Mouse (Mus musculus): ENCODE data around the gene Lrrc31.
"Not testable (repeated sequence)": the region's sequence is repeated elsewhere in the genome, so short reads cannot be mapped to it uniquely, and the experiment has no call there.

The Lrrc31 gene

DNA sequence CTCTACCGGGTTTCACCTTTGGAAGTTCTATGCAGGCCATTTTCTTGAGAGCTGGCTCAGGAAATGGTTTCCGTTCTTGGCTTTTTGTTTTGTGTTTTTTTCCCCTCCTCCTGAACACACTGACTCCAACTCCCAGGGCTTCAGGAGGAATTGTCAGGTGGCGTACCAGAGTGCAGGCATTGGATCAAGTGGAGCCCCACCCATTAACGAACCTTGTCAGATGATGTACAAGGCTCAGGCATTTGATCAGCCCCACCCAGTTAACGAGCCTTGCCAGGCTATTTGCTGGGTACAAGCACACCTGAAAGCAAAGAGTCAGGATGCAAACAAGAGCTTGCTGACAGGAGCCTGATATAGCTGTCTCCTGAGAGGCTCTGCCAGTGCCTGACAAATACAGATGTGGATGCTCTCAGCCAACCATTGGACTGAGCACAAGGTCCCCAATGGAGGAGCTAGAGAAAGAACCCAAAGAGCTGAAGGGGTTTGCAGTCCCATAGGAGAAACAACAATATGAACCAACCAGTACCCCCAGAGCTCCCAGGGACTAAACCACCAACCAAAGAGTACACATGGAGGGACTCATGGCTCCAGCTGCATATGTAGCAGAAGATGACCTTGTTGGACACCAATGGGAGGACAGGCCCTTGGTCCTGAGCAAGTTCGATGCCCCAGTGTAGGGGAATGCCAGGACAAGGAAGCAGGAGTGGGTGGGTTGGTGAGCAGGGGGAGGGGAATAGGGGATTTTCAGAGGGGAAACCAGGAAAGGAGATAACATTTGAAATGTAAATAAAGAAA, at the start of gene Lrrc31:
Gene Lrrc31 (minus strand): TSS at position 133 of the 795 bp plus-strand sequence.
- not testable (repeated sequence) for TF ChIP-seq GATA4 (IDR thresholded peaks at IDR 0.05; ENCODE audit: insufficient replicate concordance, low read length)

DNA sequence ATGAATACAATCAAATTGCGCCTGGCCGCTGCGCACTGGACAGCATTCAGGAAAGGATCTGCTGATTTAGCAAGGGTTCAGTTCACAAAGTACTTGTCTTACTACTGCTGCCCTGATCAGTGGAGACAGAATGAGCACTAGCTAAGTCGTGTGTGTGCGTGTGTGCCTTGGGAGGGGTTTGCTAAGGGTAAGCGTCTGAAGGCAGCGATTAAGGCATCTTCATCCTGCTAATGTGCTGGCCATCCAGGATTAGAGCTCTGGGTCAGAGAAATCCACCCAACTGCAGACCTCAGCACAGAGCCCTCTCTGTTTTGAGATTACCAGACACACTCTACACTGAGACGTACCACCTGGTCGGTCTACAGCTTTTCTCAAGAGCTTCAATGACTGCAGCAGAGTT, 48.7 kb upstream of the Lrrc31 start:
- no peak for TF ChIP-seq GATA4 (IDR thresholded peaks at IDR 0.05; ENCODE audit: insufficient replicate concordance, low read length)

DNA sequence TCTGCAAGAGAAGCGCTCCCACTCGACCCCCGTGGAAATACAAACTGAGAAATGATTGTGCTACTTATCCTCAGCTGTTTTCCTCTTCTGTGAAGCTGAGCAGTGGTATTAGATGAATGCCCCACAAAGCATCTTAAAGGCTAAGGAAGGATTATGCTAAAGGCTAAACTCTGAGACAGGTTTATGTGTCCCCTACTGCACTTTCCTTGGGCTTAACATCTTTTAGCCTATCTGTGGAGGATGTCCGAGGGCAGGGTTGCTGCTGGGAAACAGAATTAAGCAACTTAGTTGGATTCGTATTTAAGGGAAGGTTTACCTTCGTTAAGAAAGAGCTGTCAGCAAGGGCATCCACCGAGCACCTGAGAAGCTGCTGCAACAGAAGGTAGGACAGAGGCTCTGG, 46.4 kb upstream of the Lrrc31 start, which contains the start of gene Samd7:
Gene Samd7 (plus strand): TSS at position 288 of the 400 bp plus-strand sequence.
- TF ChIP-seq GATA4 (IDR thresholded peaks at IDR 0.05; ENCODE audit: insufficient replicate concordance, low read length) = no peak

DNA sequence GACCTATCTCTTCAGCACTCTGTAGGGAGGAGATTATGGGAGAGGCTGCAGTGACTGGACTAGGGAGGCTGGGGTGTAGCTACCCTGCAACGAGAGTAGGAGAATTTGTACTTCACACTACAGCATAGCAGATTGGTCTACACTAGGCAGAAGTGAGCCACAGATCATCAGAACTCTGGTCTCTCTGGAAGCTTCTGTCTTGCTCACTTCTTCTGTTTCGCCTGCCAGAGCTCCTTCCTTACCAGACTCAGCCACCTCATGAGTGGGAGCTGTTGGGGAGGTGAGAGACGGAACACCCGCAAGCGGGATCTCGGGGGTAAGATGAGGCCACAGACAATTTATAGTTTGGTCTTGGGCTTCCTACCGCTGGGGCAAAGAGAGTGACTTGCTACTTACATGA, 43.2 kb upstream of the Lrrc31 start:
- no peak for TF ChIP-seq GATA4 (IDR thresholded peaks at IDR 0.05; ENCODE audit: insufficient replicate concordance, low read length)

DNA sequence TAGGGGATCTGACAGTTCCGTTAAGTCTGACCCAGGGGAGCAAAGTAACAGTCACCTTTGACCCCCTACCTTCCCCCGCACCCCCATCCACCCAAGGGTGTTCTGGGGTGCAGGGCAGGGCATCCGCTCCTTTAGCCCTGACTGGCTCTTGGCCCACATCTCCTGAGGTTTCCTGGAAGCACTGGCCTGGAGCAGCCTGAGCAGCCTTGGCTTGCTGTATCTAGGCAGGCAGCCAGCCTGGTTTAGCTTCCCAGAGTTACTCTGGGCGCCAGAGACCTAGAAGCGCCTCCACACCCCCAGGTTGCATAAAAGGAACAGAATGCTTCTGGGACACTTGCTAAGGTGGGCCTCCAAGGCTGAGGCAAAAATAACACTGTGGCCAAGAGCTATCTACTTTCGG, 41.7 kb upstream of the Lrrc31 start:
- no peak for TF ChIP-seq GATA4 (IDR thresholded peaks at IDR 0.05; ENCODE audit: insufficient replicate concordance, low read length)

DNA sequence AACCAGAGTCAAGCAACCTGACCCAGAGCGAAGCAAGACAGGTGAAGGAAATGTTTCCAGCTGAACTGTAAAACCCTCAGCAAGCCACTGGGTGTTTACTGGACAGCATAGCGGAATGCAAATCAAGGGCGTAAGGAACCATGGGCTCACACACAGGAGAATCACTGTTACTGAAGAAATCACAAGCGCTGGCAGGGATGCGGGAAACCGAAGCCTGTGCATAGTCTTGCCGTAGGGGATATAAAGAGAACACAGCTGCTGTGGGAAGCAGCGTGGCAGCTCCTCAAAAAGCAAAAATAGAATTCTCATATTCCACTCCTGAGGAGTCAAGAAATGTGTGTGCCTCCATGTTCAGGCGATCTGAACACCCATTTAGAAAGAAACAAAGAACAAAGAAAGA, 37.2 kb upstream of the Lrrc31 start:
- no peak for TF ChIP-seq GATA4 (IDR thresholded peaks at IDR 0.05; ENCODE audit: insufficient replicate concordance, low read length)

DNA sequence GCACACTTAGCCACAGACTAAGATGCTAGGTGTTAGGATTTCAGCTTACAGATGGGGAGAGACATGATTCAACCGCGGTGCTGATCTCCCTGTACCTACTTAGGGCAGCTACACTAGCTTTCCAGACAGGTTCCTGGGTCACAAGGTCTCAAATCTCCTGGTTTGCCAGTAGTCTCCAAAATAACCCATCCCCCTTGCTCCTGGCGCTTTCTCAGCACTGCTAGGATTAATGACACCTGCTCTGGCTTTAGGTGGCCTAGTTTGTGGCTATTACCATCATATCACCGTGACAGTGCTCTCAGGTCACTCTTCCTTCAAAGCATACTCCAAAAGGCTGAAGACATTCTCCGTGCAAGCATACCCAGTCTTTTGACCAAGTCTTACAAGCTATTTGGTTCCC, 29.4 kb upstream of the Lrrc31 start:
- no peak for TF ChIP-seq GATA4 (IDR thresholded peaks at IDR 0.05; ENCODE audit: insufficient replicate concordance, low read length)

DNA sequence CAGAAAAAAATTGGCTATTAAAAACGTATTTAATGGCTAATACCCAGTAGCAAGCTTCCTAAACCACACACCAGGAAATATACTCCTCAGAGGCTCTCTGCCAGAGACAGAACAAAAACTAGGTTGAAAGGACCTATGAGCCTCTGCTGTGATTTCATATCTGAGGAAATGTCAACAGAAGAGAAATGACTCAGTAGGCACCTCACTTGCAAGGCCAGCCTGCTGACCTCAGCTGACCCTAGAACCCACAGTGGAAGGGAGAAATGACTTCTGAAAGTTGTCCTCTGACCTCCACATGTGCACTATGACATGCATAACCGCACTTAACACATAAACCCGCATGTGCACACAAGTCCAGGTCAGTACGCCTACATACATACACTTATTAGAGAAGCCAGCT, 27.6 kb upstream of the Lrrc31 start:
- TF ChIP-seq GATA4 (IDR thresholded peaks at IDR 0.05; ENCODE audit: insufficient replicate concordance, low read length) = no peak

DNA sequence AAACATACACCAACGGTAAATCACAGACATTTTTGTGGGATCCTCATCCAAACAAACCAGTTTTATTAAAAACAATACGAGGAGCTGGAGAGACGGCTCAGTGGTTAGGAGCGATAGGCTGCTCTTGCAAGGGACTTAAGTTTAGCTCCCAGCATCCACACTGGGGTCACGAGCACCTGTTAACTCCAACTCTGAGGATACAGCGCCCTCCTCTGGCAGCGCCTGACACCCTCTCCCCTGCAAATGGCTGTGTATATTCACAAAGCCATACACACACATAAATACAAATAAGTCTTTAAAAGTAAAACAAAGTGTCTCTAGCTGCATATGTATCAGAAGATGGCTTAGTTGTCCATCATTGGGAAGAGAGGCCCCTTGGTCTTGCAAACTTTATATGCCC, 25.9 kb upstream of the Lrrc31 start:
- no peak for TF ChIP-seq GATA4 (IDR thresholded peaks at IDR 0.05; ENCODE audit: insufficient replicate concordance, low read length)

DNA sequence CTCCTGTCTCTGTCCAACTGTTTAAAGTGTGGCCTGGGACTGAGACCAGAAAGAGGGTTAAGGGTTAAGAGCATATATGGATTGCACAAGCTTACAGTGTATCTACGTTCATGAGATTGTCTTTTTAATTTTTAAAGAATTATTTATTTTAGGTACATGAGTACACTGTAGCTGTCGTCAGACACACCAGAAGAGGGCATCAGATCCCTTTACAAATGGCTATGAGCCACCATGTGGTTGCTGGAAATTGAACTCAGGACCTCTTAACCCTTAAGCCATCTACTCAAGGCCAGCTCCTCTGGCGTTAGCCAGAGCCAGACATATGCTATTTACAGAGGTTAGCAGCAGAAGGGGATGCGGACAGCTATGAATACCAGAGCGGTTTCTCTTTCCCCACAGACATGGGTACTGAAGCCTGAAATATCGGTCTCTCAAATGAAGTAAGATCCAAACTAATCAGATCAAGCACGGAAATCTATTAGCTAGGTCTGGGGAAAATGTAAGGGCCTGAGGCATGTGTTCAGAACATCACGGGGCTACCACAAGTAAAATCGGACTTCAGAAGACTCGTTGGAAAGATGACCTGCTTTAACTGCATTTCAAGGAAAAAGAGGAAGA, 25.3 kb upstream of the Lrrc31 start:
- no peak for TF ChIP-seq GATA4 (IDR thresholded peaks at IDR 0.05; ENCODE audit: insufficient replicate concordance, low read length)

DNA sequence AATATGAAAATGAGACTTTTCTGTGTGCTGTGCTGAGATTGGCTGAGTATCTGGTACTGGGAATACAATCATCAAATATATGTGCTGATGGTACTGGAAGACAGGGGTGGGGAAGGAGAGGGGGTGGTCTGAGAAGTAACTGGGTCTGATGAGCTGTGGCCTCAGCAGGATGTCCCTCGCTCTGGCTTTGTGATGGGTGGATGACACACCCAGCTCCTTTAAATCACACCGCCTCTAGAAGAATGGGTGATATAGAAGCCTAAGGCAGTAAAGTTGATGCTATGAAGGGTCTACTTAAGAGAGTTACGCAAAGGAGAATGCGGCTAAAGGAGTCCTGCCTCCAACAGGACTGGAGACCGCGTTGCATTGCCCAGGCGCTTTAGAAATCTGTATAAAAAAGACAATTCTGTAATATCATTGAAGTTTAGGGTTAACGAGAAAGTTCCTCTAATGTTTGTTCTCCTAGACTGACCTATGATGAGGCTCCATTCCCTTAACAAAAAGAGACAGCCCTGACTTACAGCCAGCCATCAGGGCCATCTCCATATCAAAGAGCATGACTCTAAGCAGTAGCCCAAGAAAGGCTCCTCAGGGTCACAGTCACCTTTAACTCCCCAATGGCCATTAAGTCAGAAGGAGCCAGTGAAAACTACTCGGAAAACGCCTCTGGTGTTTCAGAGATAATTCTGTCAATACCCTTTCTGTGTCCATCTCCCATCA, 24.6 kb upstream of the Lrrc31 start:
- no peak for TF ChIP-seq GATA4 (IDR thresholded peaks at IDR 0.05; ENCODE audit: insufficient replicate concordance, low read length)

DNA sequence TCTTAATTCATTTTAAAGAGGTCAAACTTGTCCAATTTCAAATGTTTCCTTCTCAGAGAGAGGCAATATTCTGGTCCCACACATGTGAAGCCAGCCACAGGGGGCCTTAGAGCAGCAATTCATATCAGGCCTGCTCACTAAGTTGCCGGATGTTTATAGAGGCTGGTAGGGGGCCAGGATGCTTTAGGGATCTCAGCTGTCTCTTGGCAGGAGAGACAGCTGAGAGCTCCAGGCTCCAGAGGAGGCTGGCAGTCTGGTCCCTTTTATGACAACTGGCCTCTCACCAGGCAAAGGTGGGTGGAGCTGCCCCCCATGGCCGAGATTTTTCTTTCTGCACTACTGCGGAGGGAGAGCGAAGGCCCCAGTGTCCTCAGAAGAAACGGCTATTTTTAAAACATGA, 23.5 kb upstream of the Lrrc31 start:
- no peak for TF ChIP-seq GATA4 (IDR thresholded peaks at IDR 0.05; ENCODE audit: insufficient replicate concordance, low read length)

DNA sequence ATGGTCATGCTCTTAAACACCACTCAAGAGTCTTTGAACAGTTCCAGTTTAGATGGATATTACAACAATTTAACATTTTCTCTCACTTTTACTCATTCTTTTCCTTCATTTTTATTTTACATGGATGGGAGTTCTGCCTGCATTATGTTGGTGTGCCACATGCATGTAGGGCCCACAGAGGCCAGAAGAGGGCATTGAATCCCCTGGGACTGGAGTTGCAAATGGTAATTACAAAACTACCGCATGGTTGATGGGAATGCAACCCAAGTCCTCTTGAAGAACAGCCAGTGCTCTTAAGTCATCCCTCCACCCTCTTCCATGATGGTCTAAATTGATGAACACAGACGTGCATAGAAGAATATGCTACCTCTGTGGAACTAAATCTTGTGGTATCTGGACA, 22.8 kb upstream of the Lrrc31 start:
- no peak for TF ChIP-seq GATA4 (IDR thresholded peaks at IDR 0.05; ENCODE audit: insufficient replicate concordance, low read length)

DNA sequence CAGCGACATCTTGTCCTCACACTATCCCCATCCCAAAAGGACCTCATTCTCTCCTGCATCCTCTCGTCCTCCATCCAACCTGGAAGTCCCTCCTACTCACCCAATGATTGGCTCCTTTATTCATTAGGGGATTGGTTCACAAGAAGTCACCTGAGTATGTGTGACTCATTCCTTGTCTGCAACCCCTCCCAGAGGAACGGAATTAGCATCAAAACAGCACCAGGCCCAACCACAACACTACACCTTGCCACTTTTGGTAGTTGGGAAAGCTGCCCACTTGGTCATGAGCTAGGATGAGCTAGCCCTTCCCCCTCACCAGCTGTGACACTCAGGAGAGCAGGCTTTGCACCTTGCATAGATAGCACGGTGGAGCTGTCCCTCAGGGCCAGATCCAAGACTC, 22.4 kb upstream of the Lrrc31 start:
- TF ChIP-seq GATA4 (IDR thresholded peaks at IDR 0.05; ENCODE audit: insufficient replicate concordance, low read length) = no peak

DNA sequence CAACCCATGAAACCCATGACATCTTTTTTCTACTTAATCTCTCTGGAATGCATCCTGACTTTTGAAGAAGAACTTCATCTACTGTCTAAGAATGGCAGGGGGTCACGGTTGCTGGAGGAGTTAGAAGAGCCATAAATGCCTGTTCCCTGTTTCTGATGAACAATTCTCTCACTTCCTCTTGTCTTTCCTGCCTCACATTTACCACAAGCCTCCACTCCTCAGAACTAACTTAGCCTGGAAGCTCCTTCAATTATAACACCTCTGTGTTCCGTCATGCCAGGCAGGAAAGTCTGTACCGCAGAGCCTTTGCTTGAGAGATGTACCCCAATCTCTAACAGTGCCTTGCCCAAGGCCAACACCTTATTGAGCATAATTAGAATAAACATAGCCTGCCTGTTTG, 19.0 kb upstream of the Lrrc31 start:
- TF ChIP-seq GATA4 (IDR thresholded peaks at IDR 0.05; ENCODE audit: insufficient replicate concordance, low read length) = no peak

DNA sequence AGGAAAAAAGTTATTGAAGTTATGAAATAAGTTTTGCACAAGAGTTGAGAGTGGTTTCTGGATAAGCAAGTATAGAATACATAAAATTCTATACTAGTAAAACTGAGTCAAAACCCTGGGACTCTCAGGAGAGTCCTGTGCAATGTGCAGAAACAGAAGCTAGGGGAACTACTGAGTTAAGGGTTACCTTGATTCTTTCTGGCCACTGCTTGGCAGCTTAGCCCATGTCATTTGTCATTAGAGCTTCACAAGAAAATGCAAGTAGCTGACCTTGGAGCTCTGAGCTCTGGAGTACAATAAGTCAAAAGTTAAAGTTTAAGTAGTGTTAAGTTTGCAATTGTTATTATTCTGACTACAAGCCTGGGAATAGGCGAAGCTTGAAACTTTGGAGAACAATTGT, 13.7 kb upstream of the Lrrc31 start:
- no peak for TF ChIP-seq GATA4 (IDR thresholded peaks at IDR 0.05; ENCODE audit: insufficient replicate concordance, low read length)

Data from liver, adult (tissue).